Mouse (Mus musculus) liver, adult 10 weeks (tissue): Measurements from ENCODE around the gene Gm11634. TPM values are rescaled to one million over a fixed set of nuclear protein-coding genes. Genes with fewer than 3 reads are reported as not detected.

Experiments
- polyA plus RNA-seq: library from polyadenylated mRNA; stranded (reverse); fragments of 350-450 nt; fragmentation: Illumina TruSeq; extraction: RNeasy Lipid Tissue Mini Kit (QIAGEN cat#74804); gene quantifications from one replicate; pipeline ENCODE4 v1.2.3, GENCODE M21; 2014; ENCODE audit warnings: low read depth, low replicate concordance

Gene Gm11634
- not detected for polyA plus RNA-seq

DNA sequence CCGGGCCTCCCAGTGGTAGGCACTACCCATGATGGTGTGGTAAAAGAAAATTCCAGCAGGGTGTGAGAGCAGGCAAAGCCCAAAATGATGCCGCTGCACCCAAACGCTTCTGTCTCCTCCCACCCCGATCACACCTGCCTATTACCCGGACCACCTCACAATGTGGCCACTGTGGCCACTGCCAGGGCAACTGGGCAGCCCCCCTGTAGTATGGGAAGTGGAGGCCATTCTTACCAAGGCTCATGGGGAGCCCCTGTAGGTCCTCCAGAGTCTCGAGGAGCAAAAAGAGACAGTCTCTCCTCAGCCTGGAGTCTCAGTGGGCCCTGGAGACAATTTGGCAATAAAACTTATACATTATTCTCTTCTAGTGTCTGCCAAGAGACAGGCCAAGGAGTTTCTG is at the start of gene Gm11634:
TSS of gene Gm11634 (minus strand) at position 101 of the 400 bp plus-strand sequence.

DNA sequence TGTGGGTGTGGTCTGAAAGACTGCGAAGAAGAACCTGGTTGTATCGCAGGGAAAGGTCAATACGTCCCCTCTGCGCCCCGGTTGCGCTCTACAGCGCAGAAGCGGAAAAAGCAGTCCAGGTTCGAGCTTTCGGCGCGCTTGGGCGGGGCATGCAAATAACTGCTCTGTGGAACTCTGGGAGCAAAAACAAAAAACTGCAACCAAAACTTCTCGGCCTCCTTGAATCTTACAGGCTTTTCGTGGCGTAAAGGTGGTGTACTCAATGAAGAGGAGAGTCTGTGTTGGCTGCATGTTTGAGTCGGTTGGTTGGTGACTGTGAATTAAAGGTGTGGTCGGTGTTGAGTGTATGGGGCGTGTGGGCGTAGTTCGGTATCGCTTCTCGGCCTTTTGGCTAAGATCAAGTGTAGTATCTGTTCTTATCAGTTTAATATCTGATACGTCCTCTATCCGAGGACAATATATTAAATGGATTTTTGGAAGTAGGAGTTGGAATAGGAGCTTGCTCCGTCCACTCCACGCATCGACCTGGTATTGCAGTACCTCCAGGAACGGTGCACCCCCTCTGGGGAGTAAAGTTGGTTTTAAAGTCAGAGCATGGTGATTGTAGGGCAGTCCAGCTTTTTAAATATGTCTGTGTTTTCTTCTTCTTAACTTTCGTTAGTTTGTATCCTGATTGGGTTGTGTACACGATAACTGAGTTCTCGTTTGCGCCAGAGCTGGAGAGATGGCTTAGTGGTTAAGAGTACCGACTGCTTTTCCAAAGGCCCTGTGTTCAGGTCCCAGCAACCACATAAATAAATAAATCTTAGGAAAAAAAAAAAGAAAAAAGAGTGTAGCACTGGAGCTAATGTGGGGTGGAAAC is 28.2 kb upstream of the Gm11634 start, which contains the start of gene Rdm1:
TSS of gene Rdm1 (plus strand) at position 201 of the 862 bp plus-strand sequence.

DNA sequence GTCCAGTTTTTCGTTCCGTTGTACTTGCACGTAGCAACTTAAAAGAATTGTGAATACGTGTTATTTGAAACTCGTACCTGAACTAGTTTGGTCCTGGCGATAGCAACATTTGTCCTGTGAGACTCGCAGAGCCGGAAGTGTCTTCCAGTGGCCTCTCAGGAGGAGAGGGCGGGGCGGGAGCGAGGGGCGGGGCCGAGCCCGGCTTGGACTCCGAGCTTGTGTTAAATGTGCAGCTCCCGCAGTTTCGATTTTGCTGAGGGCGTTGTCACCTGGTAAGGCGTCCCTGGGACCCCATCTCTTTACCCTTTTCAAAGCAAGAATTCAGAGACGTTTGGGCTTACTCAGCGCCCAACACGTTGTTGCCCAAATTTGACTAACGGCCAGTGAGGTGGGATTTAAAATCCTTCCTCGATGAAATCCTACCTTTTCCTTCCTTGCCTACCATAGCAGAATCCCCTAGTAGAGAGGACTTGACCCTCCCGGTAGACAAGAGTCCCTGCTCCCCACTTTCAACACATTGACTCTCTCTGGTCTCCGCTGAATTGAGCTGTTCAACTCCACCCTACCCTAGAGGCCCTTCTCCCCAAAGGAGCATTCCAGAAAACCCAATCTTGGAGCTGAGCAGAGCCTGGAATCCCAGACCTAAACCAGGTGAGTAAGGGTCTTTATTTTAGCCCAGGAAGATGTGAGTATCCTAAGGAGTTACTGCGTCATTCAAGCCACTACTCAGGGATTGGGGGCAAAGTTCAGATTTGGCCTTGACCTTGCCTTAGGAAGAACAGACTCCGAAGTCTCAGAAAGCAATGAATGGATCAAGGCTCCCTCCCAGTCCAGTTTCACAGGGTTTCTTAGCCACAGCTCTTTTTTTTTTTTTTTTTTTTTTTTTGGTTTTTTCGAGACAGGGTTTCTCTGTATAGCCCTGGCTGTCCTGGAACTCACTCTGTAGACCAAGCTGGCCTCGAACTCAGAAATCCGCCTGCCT is 16.7 kb downstream of the Gm11634 start, which contains the start of gene Tmem106a:
TSS of gene Tmem106a (plus strand) at position 189 of the 982 bp plus-strand sequence.

DNA sequence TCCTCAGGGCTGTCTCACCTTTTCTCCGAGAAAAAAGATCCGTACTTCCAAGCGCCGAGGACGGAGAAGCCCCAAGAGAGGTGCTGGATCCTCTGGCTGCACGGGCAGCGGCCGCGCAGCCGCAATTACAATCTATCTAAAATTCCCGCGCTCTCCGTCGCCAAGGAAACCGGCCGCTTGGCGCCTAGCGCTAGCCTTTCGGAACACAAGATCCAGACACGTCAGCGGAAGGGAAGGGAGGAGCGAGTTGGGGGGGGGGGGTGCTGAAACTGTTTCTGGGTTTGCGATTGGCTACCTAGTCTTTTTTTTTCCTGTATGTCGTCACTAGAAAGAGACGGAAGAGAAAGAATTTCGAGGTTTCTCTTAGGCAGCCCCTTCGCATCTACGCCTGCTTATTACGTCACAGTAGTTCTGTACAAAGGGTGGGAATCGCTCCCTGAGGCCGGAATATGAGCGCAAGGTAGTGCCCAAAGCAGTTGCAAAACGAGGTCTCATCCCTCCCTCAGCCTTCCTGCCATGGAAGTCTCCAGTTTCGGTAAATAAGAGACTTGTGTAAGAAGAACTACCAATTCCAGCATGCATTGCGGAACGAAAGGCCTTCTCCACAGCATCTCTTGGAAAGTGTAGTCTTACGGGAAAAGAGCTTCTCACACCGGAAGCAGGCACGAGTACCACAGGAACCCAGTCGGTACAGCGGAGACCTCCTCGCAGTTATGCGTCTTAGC is 47.1 kb downstream of the Gm11634 start, which contains the start of the genes Brca1 and Nbr1:
TSS of gene Brca1 (minus strand) at position 205 of the 725 bp plus-strand sequence.
TSS of gene Nbr1 (plus strand) at position 399 of the 725 bp plus-strand sequence.

Other genes starting within 250 kb of the Gm11634 start
- gene G6pc, start 231.7 kb downstream of the Gm11634 start, polyA plus RNA-seq = 315 TPM
- gene Aarsd1, start 181.6 kb downstream of the Gm11634 start, polyA plus RNA-seq = 5.7 TPM
- 0.95 TPM for gene Gm27029, start 174.5 kb downstream of the Gm11634 start, polyA plus RNA-seq
- gene Rundc1, start 174.2 kb downstream of the Gm11634 start, polyA plus RNA-seq = 1.6 TPM
- not detected for gene Ptges3l, start 173.9 kb downstream of the Gm11634 start, polyA plus RNA-seq
- gene Rpl27, start 157.0 kb downstream of the Gm11634 start, polyA plus RNA-seq = 30.0 TPM
- gene Ifi35, start 150.8 kb downstream of the Gm11634 start, polyA plus RNA-seq = 3.8 TPM
- gene Rnd2, start 134.3 kb downstream of the Gm11634 start, polyA plus RNA-seq = 10.8 TPM
- 1.9 TPM for gene Vat1, start 133.0 kb downstream of the Gm11634 start, polyA plus RNA-seq
- gene Brca1, start 47.3 kb downstream of the Gm11634 start, polyA plus RNA-seq = 0.58 TPM
- gene Nbr1, start 47.1 kb downstream of the Gm11634 start, polyA plus RNA-seq = 155 TPM
- 6.0 TPM for gene Tmem106a, start 17.0 kb downstream of the Gm11634 start, polyA plus RNA-seq
- gene Rdm1, start 27.9 kb upstream of the Gm11634 start, polyA plus RNA-seq = 2.7 TPM
- 17.2 TPM for gene Arl4d, start 66.3 kb upstream of the Gm11634 start, polyA plus RNA-seq
- gene Dhx8, start 133.7 kb upstream of the Gm11634 start, polyA plus RNA-seq = 6.9 TPM
- gene Etv4, start 186.1 kb upstream of the Gm11634 start, polyA plus RNA-seq = not detected